Mouse (Mus musculus) hindlimb bud, embryonic 11.5 days (tissue): ENCODE results near the gene Asb2.

ENCODE experiments used
- DNase-seq: peaks from one replicate; pipeline ENCODE4 v3.0.0-alpha.2; 2012; ENCODE audit warnings: low read depth, low spot score; ENCODE audit errors: extremely low spot score

Gene Asb2

DNA sequence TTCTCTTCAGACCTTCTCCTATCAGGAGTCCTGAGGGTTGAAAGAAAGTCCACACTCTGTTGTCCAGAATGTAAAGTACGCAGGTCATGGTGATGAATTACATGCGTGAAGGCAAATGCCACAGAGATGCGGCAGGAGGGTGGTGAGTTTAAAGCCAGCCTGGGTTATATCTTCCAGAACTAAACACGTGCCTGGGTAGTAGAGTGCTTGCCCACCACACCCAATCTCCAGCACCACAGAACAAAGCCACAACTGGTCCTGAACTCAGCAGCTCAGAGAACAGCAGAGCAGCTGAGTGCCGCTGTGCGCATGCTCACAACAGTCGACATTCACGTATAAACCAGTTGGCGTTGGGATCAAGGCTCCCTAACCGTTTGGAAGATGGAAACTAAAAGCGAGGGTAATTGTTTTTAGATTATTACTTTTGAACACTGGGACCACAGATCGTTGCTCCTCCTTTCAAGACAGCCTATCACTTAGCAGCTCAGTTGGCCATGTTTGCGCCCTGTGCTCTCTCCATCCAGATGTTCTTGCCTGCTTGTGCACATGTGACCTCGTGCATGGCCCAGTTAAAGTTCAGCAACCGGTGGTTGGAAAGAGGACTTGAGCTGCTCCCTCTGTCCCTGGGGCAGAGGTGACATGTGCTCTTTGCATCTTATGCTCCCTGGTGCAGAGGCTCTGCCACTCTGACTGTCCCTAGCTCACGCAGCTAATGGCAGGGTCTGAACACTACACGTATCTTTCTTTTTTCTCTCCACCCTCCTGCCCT is 5.9 kb upstream of the Asb2 start:
- DNase-seq = no peak

- DNase-seq = no peak
Observed at GRCm38 (mm10) chr12:103360812-103361211, 5.0 kb upstream of the Asb2 start.

GRCm38 (mm10) chr12:103358951-103359801 is 3.4 kb upstream of the Asb2 start:
- DNase-seq = no peak

DNA sequence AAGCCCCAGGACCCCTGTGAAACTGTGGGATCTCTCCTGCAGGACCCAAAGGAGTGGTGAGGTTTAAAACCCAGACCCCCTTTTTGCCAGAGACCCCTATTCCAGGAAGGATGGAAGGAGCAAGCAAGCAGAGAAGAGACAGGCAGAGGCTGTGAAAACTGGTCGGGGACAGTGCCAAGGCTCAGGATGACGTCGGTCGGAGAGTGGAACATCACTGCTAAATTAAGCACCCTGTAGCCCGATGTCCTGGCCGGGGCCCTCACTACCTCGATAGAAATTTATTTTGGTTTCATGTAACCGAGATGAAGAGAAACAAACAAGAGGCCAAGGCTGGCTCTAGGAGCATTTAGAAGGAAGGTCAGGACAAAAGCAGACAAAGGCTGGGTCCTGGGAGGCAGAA is 2.4 kb upstream of the Asb2 start:
- no peak for DNase-seq

GRCm38 (mm10) chr12:103356415-103356748 is 581 bp upstream of the Asb2 start:
- no peak for DNase-seq

GRCm38 (mm10) chr12:103353538-103353937 is 2.3 kb downstream of the Asb2 start:
- DNase-seq = no peak

- DNase-seq = no peak
Observed at GRCm38 (mm10) chr12:103352735-103353134, 3.1 kb downstream of the Asb2 start.

DNA sequence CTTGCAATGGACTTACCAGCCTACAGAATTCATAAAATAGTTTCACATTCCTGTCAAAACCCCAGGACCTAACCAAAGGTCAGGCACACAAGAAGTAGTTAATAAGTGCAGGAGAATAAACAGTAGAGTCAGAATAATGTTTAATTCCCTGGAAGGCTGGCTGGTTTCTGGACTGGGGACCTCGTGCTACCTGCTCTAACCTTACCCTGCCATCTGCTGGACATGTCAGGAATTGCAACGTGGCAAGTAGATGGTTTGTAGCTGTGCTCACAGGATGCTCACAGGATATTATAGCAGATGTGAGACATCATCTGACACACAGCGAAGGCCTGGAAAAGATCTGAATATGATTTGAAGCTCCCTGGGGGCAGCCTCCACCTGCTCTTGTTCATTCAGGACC is 7.3 kb downstream of the Asb2 start:
- DNase-seq = peak; percentile 72

- DNase-seq = no peak
Observed at GRCm38 (mm10) chr12:103347406-103347805, 8.4 kb downstream of the Asb2 start.

GRCm38 (mm10) chr12:103346945-103347344 is 8.9 kb downstream of the Asb2 start:
- DNase-seq = no peak

- DNase-seq = no peak
Observed at GRCm38 (mm10) chr12:103344934-103345333, 10.9 kb downstream of the Asb2 start.

DNA sequence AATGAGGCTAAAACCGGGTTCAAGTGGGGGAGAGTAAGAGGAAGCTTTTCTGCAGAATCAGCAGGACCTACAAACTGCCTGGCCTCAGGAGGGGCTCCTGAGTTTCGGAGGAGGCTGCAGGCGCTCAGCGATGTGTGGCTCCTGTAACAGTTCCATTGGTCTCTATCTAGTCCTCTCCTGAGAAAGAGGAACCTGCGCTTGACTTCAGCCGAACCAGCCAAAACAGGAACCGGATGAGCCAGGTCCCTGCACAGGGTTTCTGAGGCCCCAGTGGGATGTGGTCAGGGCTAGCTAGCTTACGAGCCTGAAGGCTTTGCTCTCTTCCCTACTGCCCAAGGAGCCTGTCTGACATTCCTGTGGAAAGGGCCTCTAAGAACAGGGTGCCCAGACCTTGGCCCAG is 12.3 kb downstream of the Asb2 start:
- no peak for DNase-seq

- DNase-seq = no peak
Observed at GRCm38 (mm10) chr12:103341212-103341611, 14.6 kb downstream of the Asb2 start.

GRCm38 (mm10) chr12:103338162-103338798 is 17.5 kb downstream of the Asb2 start:
- DNase-seq = no peak

DNA sequence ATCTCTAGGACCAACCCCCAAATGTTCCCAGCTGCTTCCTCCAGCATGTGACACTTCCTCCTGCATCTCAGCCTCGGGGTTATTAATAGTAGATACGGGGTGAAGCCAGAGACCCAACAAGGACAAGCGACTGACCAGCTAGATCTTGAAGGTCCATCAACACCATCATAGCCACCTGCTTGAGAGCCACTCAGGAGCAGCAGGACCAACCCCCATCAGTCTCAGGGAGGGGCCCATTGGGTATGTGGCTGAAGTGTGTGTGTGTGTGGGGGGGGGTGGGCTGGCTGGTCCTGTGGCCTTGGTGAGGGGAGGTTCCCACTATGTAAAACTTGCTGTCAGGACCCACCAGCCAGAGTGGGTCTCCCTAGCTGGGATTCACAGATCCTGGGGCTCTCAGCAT is 19.0 kb downstream of the Asb2 start:
- DNase-seq = no peak

DNA sequence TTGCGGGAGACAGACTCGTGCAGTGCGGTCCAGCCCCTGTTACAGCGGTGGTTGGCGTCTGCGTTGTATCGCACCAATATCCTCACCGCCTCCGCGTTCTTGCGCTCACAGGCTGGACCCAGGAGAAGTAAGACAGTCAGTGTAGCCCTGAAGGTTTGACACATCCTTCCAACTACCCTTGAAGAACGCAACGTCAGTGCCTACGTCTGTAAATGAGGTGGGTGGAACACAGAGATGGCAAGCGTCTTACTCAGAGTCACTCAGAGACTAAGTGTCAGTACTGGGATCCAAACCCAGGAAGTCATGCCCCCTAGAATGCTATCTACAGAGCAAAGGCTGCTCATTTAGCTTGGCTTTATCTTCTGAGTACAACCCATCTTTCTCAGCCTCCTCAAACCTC is 22.4 kb downstream of the Asb2 start:
- DNase-seq = no peak

DNA sequence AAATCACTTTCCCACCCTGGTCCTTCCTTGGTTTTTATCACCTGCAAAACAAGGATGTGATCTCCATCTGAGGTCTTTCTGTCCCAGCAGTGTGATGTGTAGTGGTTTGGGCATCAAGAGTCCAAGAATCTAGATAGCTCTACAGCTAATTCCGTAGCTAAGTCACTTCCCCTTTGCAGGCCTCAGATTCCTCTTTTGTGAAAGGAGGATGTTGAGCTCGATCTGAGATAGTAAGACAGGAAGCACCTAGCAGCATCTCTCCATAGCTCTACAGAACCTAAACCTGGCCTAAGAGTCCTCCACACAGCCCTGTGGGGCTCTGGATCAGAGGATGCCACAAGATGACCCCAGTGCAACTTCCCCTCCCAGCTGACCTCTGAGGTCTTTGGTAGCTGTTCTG is 22.9 kb downstream of the Asb2 start:
- no peak for DNase-seq

DNA sequence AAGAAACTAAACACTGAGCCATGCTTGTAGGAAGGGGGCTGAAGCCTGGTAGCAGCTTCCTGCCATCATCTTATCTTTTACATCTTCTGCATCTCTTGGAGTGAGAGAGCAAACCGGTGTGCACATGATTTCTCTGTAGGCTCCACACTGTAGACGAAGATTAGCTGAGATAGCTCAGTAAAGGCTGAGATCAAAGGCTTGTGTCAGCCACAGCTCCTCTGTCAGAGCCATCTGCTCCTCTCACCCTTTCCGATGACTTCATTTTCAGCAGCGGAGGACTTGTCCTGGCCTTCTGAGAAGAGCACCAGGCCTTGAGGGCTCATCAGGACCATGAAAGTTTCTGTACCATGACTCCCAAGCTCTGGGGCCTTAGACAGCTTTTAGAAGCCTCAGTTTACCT is 24.3 kb downstream of the Asb2 start:
- no peak for DNase-seq

DNA sequence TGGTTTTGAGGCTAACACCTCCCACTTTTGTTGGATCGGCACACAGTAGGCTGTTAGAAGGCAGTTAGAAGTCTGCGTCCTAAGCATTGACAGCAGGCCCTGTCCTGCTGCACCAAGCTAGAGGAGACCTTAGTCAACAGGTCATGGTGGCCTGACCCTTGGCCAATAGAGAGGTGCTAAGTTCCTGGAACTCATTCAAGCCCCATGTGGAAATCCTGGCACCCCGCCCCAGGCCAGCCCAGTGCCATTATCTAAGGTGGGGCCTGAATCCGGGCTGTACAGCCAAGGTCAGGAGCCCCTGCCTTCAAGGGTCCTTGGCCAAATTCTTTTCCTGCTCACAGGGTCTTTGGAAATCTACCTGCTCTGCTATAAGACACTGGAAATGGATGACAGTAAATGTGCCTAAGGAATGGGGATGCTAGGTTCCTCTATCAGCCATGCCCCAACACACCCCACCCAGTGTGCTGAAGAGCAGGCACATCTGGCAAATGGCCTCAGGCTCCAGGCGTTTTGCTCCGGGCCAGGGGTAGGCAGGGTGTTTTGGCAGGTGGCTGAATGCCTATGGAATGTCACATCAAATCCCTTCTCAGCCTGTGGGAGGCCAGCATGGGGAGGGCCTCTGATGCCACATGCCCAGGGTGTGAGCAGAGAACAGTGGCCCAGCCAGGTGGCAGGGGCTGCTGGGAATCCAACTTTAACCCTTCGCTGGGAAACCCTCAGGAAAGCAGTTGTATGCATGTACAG is 27.2 kb downstream of the Asb2 start:
- DNase-seq = no peak

DNA sequence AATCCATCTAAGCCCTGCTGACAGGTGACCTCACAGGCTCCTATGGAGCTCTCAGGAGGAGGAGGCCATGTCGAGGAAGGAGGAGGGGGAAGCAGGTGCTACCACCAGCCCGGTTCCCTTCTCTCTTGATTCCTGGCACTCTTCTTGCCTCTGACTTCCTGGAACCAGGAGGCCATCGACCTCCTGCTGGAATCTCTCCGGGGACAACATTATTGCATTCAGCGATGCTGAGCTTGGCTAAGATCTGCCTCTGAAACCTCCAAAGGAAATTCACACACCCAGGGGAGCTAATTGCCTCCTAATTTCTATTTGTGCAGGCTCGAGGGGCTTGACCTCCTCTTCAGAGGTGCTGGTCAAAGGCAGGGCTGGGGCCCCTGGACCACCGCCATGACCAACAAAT is 28.7 kb downstream of the Asb2 start:
- DNase-seq = no peak

- DNase-seq = no peak
Observed at GRCm38 (mm10) chr12:103326569-103326968, 29.2 kb downstream of the Asb2 start.
